Mouse (Mus musculus): ENCODE data around the gene Asic4. TPM values are rescaled to one million over a fixed set of nuclear protein-coding genes. Genes with fewer than 3 reads are reported as not detected.

Asic4 gene
- polyA plus RNA-seq, 1 experiment from 2014 or later = 0.05 TPM

DNA sequence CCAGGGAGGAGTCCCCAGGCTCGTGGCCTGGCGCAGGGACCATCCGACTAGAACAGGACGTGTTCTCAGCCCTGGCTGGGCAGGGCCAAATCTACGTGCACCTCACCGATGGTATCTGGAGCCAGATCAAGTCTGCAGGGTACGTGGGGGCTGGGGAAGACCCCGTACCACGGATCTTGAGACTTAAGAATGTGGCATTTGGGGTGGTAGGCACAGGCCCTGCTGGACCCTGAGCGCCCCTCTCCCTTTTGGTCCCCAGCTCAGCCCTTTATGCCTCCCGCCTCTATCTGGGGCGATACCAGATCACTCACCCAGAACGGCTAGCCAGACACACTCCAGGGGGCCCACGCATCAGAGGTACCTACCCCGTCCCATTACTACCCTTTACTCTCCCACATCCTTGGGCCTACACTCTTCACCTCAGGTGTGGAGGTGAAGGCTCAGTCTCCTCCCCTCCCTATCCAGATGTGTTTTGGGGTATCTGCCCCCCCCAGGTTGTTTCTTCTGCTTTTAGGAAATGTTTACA, 8.7 kb upstream of the Asic4 start:
- WGBS = 85% methylated on average over 15 of the region's 15 CpGs
- Histone ChIP-seq H3K4me1 (replicated peaks; ENCODE audit: control insufficient read depth, insufficient read depth, low read length) (peaks cover 24% of the 10 kb centered on the region), H3K4me2 (ENCODE audit: low read depth, low read length) (no peak overlapping the region), H3K36me3 (ENCODE audit: control insufficient read depth, insufficient read depth, low read length) (peaks cover 2% of the 10 kb centered on the region), H3K27me3 (ENCODE audit: control insufficient read depth, insufficient read depth, low read depth, low read length) (peaks cover 14% of the 10 kb centered on the region), H3K27ac (ENCODE audit: low read length) (no peak overlapping the region), H3K4me3 (ENCODE audit: low read length) (no peak overlapping the region), H3K9ac (ENCODE audit: low read length) (no peak overlapping the region), H3K9me3 (ENCODE audit: control insufficient read depth, low read length) (no peaks in the 10 kb centered on the region)
- no peak for ATAC-seq (ENCODE audit: low read depth)

GRCm38 (mm10) chr1:75442171-75442570, 8.1 kb upstream of the Asic4 start:
- no peak overlapping the region for H3K27ac ChIP-seq (ENCODE audit: low read length)
- peaks cover 2% of the 10 kb centered on the region for H3K36me3 ChIP-seq (ENCODE audit: control insufficient read depth, insufficient read depth, low read length)
- H3K9me3 ChIP-seq (ENCODE audit: control insufficient read depth, low read length) = no peaks in the 10 kb centered on the region
- no peak for ATAC-seq (ENCODE audit: low read depth)
- H3K27me3 ChIP-seq (ENCODE audit: control insufficient read depth, insufficient read depth, low read depth, low read length) = peaks cover 20% of the 10 kb centered on the region
- no peak overlapping the region for H3K9ac ChIP-seq (ENCODE audit: low read length)
- no peak overlapping the region for H3K4me2 ChIP-seq (ENCODE audit: low read depth, low read length)
- WGBS = 72% methylated on average over 9 of the region's 9 CpGs
- peaks cover 26% of the 10 kb centered on the region for H3K4me1 ChIP-seq (replicated peaks; ENCODE audit: control insufficient read depth, insufficient read depth, low read length)
- no peak overlapping the region for H3K4me3 ChIP-seq (ENCODE audit: low read length)

- 61% methylated on average over 8 of the region's 8 CpGs for WGBS
- H3K4me3 ChIP-seq (ENCODE audit: low read length) = no peak overlapping the region
- ATAC-seq (ENCODE audit: low read depth) = no peak
- no peak overlapping the region for H3K27ac ChIP-seq (ENCODE audit: low read length)
- H3K9ac ChIP-seq (ENCODE audit: low read length) = no peak overlapping the region
- H3K36me3 ChIP-seq (ENCODE audit: control insufficient read depth, insufficient read depth, low read length) = peaks cover 2% of the 10 kb centered on the region
- no peaks in the 10 kb centered on the region for H3K9me3 ChIP-seq (ENCODE audit: control insufficient read depth, low read length)
- H3K27me3 ChIP-seq (ENCODE audit: control insufficient read depth, insufficient read depth, low read depth, low read length) = peaks cover 27% of the 10 kb centered on the region
- H3K4me2 ChIP-seq (ENCODE audit: low read depth, low read length) = no peak overlapping the region
- peaks cover 32% of the 10 kb centered on the region for H3K4me1 ChIP-seq (replicated peaks; ENCODE audit: control insufficient read depth, insufficient read depth, low read length)
These were observed 7.4 kb upstream of the Asic4 start for GRCm38 (mm10) chr1:75442811-75443210.

- Histone ChIP-seq H3K4me1 (replicated peaks; ENCODE audit: control insufficient read depth, insufficient read depth, low read length) (peaks cover 37% of the 10 kb centered on the region), H3K27me3 (ENCODE audit: control insufficient read depth, insufficient read depth, low read depth, low read length) (peaks cover 31% of the 10 kb centered on the region), H3K27ac (ENCODE audit: low read length) (no peak overlapping the region), H3K9me3 (ENCODE audit: control insufficient read depth, low read length) (no peaks in the 10 kb centered on the region), H3K4me3 (ENCODE audit: low read length) (no peak overlapping the region), H3K36me3 (ENCODE audit: control insufficient read depth, insufficient read depth, low read length) (peaks cover 2% of the 10 kb centered on the region), H3K4me2 (ENCODE audit: low read depth, low read length) (no peak overlapping the region), H3K9ac (ENCODE audit: low read length) (no peak overlapping the region)
- 46% methylated on average over 13 of the region's 13 CpGs for WGBS
- no peak for ATAC-seq (ENCODE audit: low read depth)
These were observed 6.8 kb upstream of the Asic4 start for GRCm38 (mm10) chr1:75443247-75444024.

DNA sequence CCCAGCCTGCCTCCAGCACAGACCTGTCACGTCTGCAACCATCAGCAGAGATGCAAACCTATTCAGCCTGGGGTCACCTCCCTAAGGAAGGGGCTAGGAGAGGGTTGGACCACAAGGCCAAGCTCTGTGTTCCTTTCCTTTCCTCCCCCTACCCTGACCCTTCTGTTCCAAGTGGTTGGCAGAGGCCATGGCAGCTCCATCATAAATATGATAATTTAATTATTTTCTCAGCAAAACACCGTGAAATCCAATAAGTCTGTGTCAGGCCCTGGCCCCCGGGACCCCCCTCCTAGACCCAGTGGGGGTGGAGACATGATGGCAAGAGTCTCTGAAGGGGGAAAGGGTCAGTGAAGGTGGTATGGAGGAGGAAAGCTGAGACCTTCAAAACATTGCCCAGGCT, 6.0 kb upstream of the Asic4 start:
- WGBS = 47% methylated on average over 3 of the region's 3 CpGs
- Histone ChIP-seq H3K9ac (ENCODE audit: low read length) (no peak overlapping the region), H3K4me3 (ENCODE audit: low read length) (no peak overlapping the region), H3K4me2 (ENCODE audit: low read depth, low read length) (no peak overlapping the region), H3K4me1 (replicated peaks; ENCODE audit: control insufficient read depth, insufficient read depth, low read length) (peaks cover 41% of the 10 kb centered on the region), H3K9me3 (ENCODE audit: control insufficient read depth, low read length) (no peaks in the 10 kb centered on the region), H3K27ac (ENCODE audit: low read length) (no peak overlapping the region), H3K27me3 (ENCODE audit: control insufficient read depth, insufficient read depth, low read depth, low read length) (peaks cover 39% of the 10 kb centered on the region), H3K36me3 (ENCODE audit: control insufficient read depth, insufficient read depth, low read length) (peaks cover 2% of the 10 kb centered on the region)
- no peak for ATAC-seq (ENCODE audit: low read depth)

- H3K4me2 ChIP-seq (ENCODE audit: low read depth, low read length) = peak overlapping the region; percentile 7; the same call in 1 of the 2 replicates
- H3K36me3 ChIP-seq (ENCODE audit: control insufficient read depth, insufficient read depth, low read length) = peaks cover 2% of the 10 kb centered on the region
- H3K9ac ChIP-seq (ENCODE audit: low read length) = no peak overlapping the region
- H3K4me1 ChIP-seq (replicated peaks; ENCODE audit: control insufficient read depth, insufficient read depth, low read length) = peaks cover 47% of the 10 kb centered on the region
- H3K27me3 ChIP-seq (ENCODE audit: control insufficient read depth, insufficient read depth, low read depth, low read length) = peaks cover 49% of the 10 kb centered on the region
- H3K27ac ChIP-seq (ENCODE audit: low read length) = no peak overlapping the region
- no peaks in the 10 kb centered on the region for H3K9me3 ChIP-seq (ENCODE audit: control insufficient read depth, low read length)
- peak; percentile 24; the same call in 1 of the 2 replicates for ATAC-seq (ENCODE audit: low read depth)
- H3K4me3 ChIP-seq (ENCODE audit: low read length) = no peak overlapping the region
- 12% methylated on average over 9 of the region's 9 CpGs for WGBS
These were observed 5.0 kb upstream of the Asic4 start for GRCm38 (mm10) chr1:75445141-75445701.

- ATAC-seq (ENCODE audit: low read depth) = peak; percentile 30
- Histone ChIP-seq H3K9me3 (ENCODE audit: control insufficient read depth, low read length) (no peaks in the 10 kb centered on the region), H3K36me3 (ENCODE audit: control insufficient read depth, insufficient read depth, low read length) (no peaks in the 10 kb centered on the region; the same call in 1 of the 2 replicates), H3K27ac (ENCODE audit: low read length) (no peak overlapping the region), H3K4me1 (replicated peaks; ENCODE audit: control insufficient read depth, insufficient read depth, low read length) (peaks cover 55% of the 10 kb centered on the region), H3K27me3 (ENCODE audit: control insufficient read depth, insufficient read depth, low read depth, low read length) (peaks cover 56% of the 10 kb centered on the region), H3K9ac (ENCODE audit: low read length) (no peak overlapping the region; the same call in 1 of the 2 replicates), H3K4me3 (ENCODE audit: low read length) (peak overlapping the region; percentile 20; the same call in 1 of the 2 replicates), H3K4me2 (ENCODE audit: low read depth, low read length) (peak overlapping the region; percentile 48)
- WGBS = 2% methylated on average over 22 of the region's 22 CpGs
These were observed 4.3 kb upstream of the Asic4 start for GRCm38 (mm10) chr1:75445751-75446611.

- H3K4me1 ChIP-seq (replicated peaks; ENCODE audit: control insufficient read depth, insufficient read depth, low read length) = peaks cover 55% of the 10 kb centered on the region
- no peak overlapping the region for H3K4me3 ChIP-seq (ENCODE audit: low read length)
- H3K9me3 ChIP-seq (ENCODE audit: control insufficient read depth, low read length) = no peaks in the 10 kb centered on the region
- ATAC-seq (ENCODE audit: low read depth) = peak; percentile 6; the same call in 1 of the 2 replicates
- H3K27me3 ChIP-seq (ENCODE audit: control insufficient read depth, insufficient read depth, low read depth, low read length) = peaks cover 63% of the 10 kb centered on the region
- H3K4me2 ChIP-seq (ENCODE audit: low read depth, low read length) = peak overlapping the region; percentile 24
- no peak overlapping the region for H3K9ac ChIP-seq (ENCODE audit: low read length)
- no peaks in the 10 kb centered on the region; the same call in 1 of the 2 replicates for H3K36me3 ChIP-seq (ENCODE audit: control insufficient read depth, insufficient read depth, low read length)
- no peak overlapping the region for H3K27ac ChIP-seq (ENCODE audit: low read length)
- 3% methylated on average over 17 of the region's 20 CpGs for WGBS
These were observed 3.6 kb upstream of the Asic4 start for GRCm38 (mm10) chr1:75446656-75447055.
